Mouse (Mus musculus) kidney, postnatal 25 days (tissue): Measurements from ENCODE around the gene Tmem132c.

ENCODE experiments used
- DNase-seq, 2 experiments: peaks; one replicate each; pipeline ENCODE4 v3.0.0; 2021; ENCODE audit warnings: mixed read lengths in 2 of 2

Gene Tmem132c

DNA sequence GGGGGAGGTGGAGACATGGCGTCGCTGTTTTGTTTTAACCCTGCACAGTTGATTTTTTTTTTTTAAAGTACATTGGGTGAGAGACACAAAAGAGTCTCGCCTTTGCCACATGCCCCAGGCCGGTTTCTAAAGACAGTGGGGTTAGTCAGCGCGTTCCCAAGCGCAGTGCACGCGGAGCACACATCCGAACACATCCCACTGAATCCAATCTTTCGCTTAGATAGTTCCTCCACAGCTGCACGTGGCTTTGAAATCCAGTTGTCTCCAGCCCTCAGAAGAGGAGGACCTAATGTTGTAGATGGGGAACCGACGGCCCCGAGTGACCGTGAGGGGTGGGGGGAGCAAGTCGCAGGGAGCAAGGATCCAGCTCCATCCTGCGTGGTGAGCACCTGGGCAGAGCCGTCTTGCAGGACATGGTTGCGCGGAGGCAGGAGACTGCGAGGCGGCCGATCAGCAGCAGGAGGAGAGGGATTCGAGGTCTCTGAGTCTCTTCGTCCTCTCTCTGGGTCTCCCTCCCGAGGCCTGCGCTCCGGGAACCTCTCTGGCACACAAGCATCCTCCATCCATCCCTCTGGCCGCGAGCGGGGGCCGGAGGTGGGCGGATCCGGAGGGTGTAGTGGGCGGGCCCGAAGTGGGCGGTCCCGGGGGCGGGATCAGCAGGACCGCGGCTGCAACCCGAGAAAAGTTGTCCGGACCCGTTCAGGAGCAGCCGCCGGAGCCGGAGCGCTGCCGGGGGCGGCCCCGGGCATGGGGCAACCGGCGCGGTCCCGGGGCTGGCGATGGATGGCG lies at the start of gene Tmem132c:
Gene Tmem132c (plus strand): TSS at position 673 of the 789 bp plus-strand sequence.
- peak; percentile 30 to 50 for DNase-seq

DNA sequence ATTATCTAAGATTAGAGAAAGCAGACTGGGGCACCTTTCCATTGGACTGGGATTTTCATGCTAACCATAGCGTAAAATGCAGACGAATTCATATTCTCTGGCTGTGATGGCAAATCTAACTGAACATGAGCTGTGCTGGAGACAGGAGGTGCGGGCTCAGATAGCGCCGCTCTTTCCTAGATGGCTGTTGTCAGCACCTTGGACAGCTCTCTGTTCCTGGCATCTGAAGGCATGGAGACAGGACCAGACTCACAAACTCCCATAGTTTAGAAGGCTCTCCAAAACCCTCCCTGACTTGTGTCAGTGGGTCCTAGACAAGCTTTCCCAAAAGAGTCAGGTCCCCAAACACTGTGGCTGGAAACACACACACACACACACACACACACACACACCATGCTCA lies 49.7 kb upstream of the Tmem132c start:
- DNase-seq = peak in 1 of 2 experiments; percentile 60

DNA sequence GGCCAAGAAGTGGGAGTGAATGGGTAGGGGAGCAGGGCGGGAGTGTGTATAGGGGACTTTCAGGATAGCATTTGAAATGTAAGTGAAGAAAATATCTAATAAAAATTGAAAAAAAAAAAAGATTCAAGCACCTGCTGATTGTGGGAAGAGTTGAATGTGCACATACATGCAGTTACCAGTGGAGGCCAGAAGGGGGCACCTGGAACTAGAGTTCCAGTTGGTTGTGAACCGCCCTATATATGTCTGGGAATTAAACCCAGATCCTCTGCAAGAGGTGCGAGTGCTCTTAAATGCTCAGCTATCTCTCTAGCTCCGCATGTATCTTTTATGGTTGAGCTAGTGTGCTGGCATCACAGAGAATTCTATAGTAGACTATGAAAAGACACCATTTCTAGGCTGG lies 42.8 kb upstream of the Tmem132c start:
- DNase-seq = peak in 1 of 2 experiments; percentile 7

DNA sequence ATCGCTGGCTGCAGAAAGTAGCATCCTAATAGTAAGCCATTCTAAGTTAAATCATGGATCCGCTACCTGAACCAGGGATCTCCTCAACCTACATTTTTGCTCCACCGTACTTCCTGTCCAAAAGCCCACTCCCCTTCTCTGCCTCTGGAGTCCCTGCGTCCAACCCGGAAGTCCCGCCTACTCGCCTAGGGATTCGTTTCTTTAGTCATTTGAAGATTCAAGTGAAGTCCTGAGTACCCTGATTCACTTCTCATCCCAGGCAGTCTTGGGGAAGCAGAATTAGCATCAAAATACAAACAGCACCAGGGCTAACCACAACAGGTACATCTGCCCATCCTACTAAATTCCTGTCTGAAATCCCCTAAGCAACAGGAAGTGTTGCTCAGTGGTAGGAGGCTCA lies 36.7 kb upstream of the Tmem132c start:
- no peak for DNase-seq

DNA sequence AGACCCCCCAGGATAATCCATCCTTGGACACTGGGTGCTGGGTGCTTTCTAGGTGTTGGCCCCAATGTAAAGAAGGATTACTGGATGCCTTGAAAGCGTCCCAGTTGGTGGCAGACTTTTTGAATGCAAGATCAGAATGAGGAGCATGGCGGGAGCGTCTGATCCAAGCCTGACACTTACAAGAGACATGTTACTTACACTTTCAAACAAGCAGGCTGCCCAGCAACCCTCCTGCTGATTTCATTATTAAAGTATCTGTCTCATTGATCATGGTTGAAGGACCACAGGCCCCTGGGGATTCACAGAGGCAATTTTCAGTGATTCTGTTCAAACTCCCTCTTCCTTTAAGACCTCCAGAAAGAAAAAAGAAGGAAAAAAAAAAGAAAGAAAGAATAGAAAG lies 25.2 kb upstream of the Tmem132c start:
- no peak for DNase-seq

DNA sequence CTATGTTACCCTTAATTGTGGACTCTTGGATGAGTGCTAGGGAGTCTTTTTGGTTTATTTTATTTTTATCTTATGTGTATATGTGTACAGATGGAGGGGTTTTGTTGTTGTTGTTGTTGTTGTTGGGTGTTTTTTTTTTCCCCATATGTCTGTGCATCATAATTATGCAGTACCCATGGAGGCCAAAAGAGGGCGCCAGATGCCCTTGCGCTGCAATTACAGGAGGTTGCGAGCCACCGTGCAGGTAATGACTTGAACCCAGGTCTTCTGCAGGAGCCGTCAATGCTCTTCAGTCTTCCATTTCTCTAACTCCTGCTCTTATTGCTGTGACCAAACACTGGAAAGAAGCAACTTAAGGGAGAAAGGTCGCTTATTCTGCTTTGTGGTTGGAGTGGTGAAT lies 23.9 kb upstream of the Tmem132c start:
- no peak for DNase-seq

DNA sequence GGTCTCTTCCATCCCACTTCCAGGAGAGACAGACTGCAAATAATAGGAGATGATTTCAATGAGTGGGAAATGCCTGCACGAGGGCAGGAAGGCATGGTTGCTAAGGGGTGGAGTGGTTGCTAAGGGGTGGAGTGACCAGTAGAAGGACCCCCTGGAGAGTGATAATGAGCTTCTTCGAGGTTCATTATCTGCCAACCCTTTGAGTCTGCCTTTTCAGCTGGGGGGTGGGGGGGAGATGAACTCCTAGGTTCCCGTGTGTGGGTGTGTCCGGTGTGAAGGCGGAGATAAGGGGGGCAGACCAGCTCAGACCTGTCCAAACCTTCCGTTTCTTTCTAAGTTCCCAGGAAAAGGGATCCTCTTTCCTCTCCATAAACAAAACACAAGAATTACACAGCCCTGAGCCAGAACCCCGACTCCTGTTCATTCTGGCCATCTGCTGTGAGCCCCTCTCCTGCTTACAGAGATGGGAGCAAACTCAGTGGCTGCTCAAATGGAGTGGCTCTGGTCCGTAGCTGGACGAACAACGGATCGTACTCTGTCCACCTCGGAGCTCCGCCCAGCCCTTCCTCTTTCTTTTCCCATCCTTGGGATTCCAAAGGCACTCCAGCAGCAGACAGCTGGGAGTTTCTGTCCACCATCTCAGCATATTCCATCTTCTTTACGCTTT lies 13.5 kb upstream of the Tmem132c start:
- no peak for DNase-seq

DNA sequence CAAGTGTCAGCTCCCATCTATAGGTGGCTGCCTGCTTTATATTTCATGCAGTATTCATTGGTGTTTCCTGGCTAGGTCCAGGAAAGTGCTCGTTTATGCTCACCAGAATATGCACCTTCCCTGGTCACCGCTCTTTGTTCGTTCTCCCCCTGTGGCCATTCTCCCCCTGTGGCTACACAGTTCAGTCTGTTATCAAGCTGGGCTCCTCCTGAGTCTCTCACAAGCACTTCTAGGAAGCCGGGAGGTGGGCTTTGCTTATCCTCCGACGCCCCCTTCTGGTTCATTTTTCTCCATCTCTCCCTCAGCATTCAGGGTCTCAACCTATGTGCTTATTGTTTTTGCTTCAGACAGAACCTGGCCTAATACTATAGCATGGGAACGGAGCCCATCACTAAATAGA lies 6.9 kb upstream of the Tmem132c start:
- no peak for DNase-seq

DNA sequence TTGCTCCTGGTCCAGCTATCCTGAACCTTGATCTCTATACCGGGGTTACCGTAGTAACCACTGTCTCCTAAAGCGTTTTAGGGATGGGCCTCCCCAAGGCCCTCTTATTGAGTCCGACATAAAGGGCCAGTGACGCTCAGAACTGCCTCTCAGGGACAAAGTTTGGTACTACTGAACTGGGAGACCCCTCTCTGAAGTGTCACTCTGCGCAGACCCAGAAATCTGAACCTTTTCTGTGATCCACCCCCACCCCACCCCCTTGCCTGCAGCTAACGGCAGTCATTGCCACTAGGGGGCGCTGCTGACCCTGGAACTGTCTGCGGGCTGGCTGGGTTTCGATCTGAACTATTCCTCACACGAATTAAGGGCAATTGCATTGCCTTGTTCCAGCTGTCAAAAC lies 6.4 kb upstream of the Tmem132c start:
- DNase-seq = peak; percentile 63 to 70

DNA sequence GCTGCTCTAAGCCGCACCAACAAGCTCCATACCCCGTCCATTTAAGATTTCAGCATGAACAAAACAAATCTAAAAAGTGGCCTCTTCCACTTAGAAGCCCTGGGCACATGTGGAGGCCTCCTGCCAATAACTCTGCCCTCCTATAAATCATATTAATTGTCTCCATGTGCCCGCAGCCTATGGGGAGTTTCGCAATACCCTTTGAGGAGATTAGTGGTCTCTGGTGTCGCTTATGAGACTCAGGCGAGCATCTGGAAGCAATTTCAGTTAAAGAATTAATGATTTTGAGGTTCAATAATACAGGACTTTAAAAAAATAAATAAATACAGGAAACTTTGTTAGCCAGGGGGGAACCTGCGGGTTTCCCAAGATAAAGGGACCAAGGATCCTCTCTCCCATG lies 1.9 kb upstream of the Tmem132c start:
- no peak for DNase-seq

DNA sequence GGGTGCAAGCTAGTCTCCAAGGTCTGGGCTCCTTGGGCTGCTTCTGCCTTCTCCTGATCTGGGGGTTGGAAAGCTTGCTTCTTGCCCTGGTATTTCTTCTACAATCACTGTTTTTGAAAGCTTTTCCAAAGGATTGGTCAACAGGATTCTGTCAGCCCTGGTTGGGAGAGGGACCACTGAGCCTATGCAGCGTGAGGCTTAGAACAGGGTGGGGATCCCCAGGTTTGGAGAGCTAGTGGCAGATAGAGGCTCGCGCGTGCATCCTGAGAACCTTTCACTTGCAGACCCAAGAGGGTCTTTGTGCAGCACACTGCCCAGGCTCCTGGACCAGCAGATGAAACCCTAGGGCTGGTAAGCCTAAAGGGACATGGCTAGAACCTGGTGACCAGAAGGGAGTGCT lies 962 bp upstream of the Tmem132c start:
- no peak for DNase-seq

DNA sequence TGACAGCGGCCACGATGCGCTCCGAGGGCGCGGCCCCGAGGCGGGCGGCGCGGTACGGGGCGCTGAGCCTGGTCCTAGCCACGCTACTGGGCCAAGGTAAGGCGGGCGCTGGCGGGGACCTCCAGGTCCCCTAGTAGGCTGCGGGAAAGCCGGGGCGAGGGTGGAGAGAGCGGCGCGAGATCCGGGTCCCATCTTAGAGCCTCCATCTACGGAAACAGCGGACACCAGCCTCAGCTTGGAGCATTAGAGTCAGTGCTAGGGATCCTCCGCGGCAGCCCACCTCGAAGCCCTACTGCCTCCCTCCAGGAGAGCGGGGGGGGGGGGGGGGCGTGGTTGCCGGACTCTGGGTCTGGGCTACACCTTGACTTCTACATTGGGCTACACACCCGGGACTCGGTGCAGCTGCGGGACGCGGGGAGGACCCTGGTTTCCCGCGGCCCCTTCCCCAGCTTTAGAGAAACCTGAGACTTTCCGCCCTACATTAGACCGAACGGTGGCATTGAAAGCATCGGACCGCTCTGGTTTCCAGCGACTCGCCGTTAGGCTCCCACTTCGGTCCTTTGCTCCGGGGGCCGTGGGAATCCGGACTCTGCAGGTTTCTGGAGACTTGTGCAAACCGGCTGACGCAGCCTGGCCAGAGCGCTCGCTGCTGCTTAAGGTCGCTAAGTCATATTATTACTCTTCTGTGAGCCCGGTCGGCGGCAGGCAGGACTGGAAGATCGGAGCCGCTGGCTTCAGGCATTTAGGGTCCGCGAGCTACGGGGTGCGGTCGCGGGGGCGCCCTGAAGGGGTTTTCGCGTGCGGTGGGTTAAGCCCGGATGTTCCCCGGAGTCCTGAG lies 536 bp downstream of the Tmem132c start:
- DNase-seq = no peak

DNA sequence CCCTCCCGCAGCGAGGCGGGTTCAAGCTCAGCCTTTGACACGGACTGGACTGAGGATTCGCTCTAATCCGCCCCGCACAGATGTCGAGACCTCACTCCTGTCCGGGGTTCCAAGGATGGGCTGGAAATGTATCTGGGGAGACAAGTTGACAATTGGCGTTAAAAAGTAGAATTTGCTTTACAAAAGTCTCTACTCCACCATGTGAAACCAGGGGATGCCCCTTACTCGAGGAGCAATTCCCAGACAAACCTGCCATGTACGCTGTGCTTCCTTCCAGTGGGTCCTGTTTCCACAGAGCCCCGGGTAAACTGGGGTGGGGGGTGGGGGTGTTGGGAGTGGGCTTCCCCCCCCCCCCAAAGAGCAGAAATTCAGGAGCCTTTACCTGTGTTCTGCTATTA lies 1.2 kb downstream of the Tmem132c start:
- DNase-seq = no peak

DNA sequence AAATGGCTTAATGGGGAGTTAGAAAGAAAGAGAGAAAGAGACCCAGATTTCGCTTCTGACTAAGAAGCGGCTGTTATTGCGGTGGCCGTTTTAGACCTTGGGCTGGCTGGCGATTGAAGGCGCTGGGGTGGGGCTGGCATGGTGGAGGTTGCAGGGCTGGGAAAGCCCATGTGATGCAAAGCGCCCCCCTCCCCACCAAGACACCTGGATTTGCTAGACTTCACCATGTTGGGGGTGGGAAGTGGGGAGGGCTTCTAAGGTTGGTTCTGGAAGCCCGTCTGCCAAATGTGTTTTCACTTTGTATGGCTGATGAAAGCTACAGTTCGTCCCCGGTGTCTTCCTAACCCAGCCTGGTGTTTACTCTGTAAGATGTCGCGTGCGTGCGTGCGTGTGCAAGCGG lies 1.6 kb downstream of the Tmem132c start:
- no peak for DNase-seq

DNA sequence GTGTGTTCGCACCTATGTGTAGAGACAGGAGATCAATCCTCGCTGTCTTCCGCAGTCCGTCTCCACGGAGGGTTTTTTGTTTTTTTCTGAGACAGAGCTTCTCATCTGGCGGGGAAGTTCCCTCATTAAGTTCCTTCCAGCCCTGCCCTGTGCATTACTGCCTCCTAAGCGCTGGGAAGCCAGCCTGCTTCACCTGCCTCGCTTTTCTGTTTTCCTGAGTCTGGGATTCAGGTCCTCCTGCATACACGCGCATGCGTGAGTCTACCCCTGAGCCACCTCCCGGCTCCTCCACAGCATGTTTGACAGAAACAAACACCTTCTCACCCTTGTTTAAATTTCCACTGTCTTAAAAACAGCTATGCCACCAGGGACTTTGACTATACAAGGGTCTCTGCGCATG lies 2.0 kb downstream of the Tmem132c start:
- no peak for DNase-seq

DNA sequence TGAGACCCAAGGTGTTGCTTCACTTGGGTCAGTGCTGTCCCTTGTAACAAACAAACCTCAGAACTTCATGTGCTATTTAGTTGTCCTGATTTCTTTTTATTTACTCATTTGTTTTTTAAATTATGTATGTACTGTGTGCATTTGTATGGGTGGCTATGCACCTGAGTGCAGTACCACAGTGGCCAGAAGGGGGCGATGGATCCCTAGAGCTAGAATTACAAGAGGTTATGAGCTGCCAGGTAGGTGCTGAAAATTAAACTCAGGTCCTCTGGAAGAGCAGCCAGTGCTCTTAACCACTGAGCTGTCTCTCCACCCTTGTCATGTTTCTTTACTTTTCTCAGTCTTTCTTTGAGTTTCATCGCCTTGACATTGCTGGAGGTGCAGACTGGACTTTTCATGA lies 11.7 kb downstream of the Tmem132c start:
- DNase-seq = no peak

DNA sequence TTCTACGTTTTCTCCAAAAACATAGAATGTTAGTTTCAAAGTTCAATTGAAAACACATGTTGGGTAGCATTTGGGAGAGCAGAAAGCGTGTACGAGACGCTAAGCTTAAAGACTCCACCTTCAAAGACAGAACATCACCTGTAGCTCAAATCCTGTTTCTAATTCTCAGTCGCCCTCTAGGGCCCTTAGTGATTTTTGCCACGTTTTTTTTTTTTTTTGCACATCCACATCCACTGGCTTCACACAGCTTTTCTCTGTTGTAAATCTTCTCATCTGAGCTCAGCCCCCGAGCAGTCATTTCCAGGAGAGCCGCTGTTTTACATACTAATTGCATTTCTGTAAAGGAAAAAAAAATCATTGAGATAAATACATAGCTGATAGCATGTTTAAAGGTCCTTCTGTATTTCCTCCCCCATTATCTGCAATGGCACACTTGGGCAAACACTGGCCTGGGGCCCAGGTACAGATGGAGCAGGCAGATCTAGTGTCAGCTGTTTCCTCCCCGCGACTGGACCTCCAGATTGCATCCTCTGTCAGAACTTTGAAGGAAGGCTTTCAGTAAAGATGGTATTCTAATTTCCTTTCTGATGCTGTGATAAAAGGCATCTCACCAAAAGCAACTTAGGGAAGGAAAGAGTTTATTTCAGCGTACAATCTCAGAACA lies 15.5 kb downstream of the Tmem132c start:
- no peak for DNase-seq

DNA sequence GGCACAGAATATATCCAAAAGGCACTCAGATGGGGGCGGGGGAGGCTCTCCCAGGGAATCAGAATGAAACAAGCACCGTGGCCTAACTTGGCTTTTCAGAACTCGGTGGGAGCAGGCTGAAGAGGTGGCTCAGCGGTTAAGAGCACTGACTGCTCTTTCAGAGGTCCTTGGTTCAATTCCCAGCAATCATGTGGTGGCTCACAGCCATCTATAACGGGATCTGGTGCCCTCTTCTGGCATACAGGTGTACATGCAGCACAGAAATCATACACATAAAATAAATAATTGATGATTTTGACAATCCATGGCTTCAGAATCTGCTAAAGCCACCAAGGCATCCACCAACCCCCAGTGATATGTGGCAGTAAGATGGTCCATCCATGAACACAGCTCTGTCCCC lies 20.5 kb downstream of the Tmem132c start:
- no peak for DNase-seq

DNA sequence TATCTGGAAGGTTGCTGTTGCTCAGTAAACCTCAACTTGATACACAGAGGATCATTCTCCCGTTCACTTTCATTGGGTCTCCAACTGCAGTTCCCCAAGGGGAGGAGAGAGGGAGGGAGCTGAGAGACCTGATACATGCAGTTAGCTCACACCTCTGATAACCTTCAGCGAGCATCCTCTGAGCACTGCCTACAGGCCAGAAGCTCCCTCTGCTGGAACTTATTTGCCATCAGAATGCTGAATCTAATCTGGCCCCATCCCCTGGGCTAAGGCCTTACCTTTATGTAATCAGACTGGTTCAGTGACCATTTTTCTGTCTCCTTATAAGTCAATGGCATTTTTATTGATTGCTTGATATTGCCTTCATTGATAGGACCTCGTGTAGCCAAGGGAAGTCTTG lies 29.5 kb downstream of the Tmem132c start:
- no peak for DNase-seq

DNA sequence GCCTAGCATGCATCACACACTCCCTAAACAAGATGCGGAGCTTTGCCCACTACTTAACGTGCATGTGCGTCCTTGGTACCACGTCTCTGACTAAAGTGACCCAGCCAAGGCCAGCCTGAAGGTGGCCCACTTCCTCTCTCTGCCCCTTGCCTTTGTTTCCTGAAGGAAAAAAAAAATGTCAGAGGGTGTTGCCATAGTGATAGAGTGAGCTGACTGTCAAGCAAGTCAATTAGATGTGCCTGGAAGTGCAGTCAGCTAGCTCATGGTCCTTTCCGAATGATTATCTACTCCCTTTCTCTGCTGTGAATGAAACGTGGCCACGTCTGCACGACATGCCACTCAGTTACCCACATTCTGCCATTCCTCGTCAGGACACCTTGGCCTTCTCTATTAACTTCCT lies 37.9 kb downstream of the Tmem132c start:
- DNase-seq = no peak

DNA sequence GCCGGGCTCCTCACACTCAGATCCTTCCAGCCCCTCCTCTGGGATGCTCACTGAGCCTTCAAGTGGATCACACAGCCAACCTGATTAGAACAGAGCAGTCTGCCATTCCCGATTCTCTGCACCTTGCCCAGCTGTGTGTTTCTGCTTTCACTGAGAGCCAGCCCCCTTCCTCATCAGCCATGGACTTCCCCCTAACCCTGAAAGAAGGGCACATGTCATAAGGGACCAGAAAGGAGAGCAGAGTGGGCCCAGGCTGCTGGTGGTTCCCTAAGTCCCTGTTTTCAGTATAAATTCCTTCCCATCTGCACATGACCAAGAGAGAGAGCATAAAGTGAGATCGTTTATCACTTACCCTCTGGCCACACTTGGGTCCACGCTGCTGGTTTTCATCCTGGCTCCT lies 39.6 kb downstream of the Tmem132c start:
- no peak for DNase-seq

DNA sequence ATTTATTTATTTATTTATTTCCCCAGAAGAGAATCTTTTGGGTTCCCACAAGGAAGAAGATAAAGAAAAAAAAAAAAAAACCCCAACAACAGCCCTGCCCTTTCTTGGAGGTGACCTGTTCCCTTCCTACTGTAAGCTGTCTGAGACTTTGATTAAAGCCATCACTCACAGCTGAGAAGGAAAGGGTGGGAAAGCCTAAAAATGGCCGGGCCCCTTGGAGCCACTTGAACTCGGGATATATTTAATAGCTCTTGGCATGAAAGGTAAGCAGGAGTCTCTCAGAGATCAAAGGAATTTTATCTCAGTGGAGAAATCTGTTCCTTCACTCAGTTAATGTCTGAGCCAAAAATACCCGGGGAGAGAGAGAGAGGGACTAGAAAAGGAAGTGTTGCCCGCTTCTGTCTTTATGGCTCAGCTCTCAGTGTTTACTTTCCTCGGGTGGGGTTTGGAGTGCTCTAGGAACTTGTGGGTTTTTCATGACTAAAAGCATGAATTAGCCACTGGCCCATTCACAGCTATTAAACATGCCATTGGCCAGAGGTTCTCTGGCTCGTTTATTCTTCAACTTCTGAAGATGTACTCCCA lies 41.0 kb downstream of the Tmem132c start:
- no peak for DNase-seq

DNA sequence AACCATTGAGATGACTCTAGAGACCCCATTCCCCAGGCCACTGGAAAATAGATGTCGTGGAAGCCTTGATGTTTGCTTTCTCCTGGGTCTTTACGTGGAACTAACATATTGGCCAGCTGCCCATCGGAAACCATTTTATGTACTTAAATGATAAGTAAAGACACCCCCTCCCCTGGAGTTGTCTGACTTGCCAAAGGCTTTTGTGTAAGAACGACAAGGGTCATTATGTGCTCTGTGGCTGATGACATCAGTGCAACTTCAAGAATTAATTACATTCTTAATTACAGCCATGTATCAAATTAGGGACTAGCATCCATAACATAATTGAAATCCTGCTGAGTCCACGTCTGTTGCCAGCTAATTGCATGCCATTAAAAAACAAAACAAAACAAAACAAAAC lies 45.3 kb downstream of the Tmem132c start:
- DNase-seq = no peak
